Mouse (Mus musculus) erythroblast, adult 5-6 weeks (primary cell): ENCODE data around the gene Cd8a. TPM values are rescaled to one million over a fixed set of nuclear protein-coding genes. Genes with fewer than 3 reads are reported as not detected.

ENCODE experiments used
- ATAC-seq: replicated peaks from 2 replicates; pipeline ENCODE4 v1.8.0; 2016; ENCODE audit warnings: moderate number of reproducible peaks, mild to moderate bottlenecking, moderate TSS enrichment, inconsistent platforms; ENCODE audit not compliant: poor library complexity, low FRiP score, severe bottlenecking
- total RNA-seq, 2 experiments: library from RNA; stranded (forward) in 1 of 2; stranded (reverse) in 1 of 2; fragments of 150-400 nt in 1 of 2; fragments of 200-764, 138-1000 nt in 1 of 2; gene quantifications; 2 replicates each; pipeline versions ENCODE4 v1.2.3 to v1.2.4; 2015 to 2017; ENCODE audit warnings: low replicate concordance in 2 of 2

Gene Cd8a
- total RNA-seq, 2 experiments from 2014 or later, result not detected

- ATAC-seq, result no peak
Observed at GRCm38 (mm10) chr6:71427996-71428725, 54.9 kb downstream of the Cd8a start.

Other genes with a start within 250 kb of the Cd8a start
- gene Thnsl2, start 229.0 kb upstream of the Cd8a start, total RNA-seq (2015; ENCODE audit: low replicate concordance), result not detected in 2 replicates
- not detected in 2 replicates for gene Thnsl2, start 229.0 kb upstream of the Cd8a start, total RNA-seq (2017; ENCODE audit: low replicate concordance)
- not detected in 2 replicates for gene Fabp1, start 173.6 kb upstream of the Cd8a start, total RNA-seq (2015; ENCODE audit: low replicate concordance)
- gene Fabp1, start 173.6 kb upstream of the Cd8a start, total RNA-seq (2017; ENCODE audit: low replicate concordance), result not detected in 2 replicates
- gene Krcc1, start 101.8 kb upstream of the Cd8a start, total RNA-seq (2015; ENCODE audit: low replicate concordance), result 20.4 and 25.5 TPM in 2 replicates
- 39.8 and 43.4 TPM in 2 replicates for gene Krcc1, start 101.8 kb upstream of the Cd8a start, total RNA-seq (2017; ENCODE audit: low replicate concordance)
- gene Smyd1, start 51.2 kb upstream of the Cd8a start, total RNA-seq (2015; ENCODE audit: low replicate concordance), result not detected in 2 replicates
- 0.26 TPM in 1 of 2 replicates, not detected in the other for gene Smyd1, start 51.2 kb upstream of the Cd8a start, total RNA-seq (2017; ENCODE audit: low replicate concordance)
- gene Cd8b1, start 50.6 kb upstream of the Cd8a start, total RNA-seq (2015; ENCODE audit: low replicate concordance), result not detected in 2 replicates
- gene Cd8b1, start 50.6 kb upstream of the Cd8a start, total RNA-seq (2017; ENCODE audit: low replicate concordance), result not detected in 2 replicates
- gene Rmnd5a, start 67.2 kb downstream of the Cd8a start, total RNA-seq (2015; ENCODE audit: low replicate concordance), result 51.5 and 62.5 TPM in 2 replicates
- 129 and 137 TPM in 2 replicates for gene Rmnd5a, start 67.2 kb downstream of the Cd8a start, total RNA-seq (2017; ENCODE audit: low replicate concordance)
- gene Rnf103, start 120.5 kb downstream of the Cd8a start, total RNA-seq (2015; ENCODE audit: low replicate concordance), result 5.2 and 11.9 TPM in 2 replicates
- gene Rnf103, start 120.5 kb downstream of the Cd8a start, total RNA-seq (2017; ENCODE audit: low replicate concordance), result 11.5 and 13.4 TPM in 2 replicates
- 35.2 and 58.1 TPM in 2 replicates for gene Chmp3, start 170.4 kb downstream of the Cd8a start, total RNA-seq (2015; ENCODE audit: low replicate concordance)
- 142 and 194 TPM in 2 replicates for gene Chmp3, start 170.4 kb downstream of the Cd8a start, total RNA-seq (2017; ENCODE audit: low replicate concordance)